Mouse (Mus musculus) stomach, adult 2 months (tissue): Measurements from ENCODE around the gene Rnf113a2. TPM values are rescaled to one million over a fixed set of nuclear protein-coding genes. Genes with fewer than 3 reads are reported as not detected.

ENCODE experiments used
- polyA plus RNA-seq: library from polyadenylated mRNA; depleted of rRNA; stranded (reverse); fragments of >200 nt; gene quantifications from 2 replicates; pipeline ENCODE4 v1.2.3, GENCODE M21; 2012; rRNA removed

Gene Rnf113a2
- 0.17 and 0.57 TPM in 2 replicates for polyA plus RNA-seq

DNA sequence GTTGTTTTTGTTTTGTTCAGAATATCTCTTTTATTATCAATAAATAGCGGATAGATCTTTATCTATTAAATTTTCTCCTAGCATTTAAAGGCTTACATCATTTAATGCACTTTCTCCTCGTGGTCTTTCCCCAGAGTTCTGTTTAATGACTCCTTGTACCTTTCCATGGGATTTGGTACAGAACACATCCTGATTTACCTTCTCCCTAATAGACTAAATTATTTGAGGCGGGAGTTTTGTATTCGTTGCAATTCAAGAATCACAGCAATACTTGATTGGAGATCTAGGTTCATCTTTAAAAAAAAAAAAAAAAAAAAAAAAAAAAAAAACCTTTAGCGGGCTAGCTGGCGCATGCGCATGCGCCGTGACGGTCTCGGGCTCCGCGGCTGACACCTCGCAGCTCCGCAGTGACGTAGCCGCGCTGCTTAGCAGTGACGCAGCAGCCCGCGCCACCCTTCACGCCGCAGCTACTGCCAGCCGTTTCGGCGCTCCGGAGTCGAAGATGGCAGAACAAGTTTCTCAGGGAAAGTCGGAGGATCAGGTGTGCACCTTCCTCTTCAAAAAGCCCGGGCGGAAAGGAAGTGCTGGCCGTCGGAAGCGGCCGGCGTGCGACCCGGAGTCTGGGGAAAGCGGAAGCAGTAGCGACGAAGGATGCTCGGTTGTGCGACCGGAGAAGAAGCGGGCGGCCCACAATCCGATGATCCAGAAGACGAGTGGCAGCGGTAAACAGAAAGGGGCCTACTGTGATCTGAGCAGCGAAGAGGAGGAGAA lies at the start of gene Rnf113a2:
Gene Rnf113a2, plus strand, starts transcription at position 363 of the 771 bp plus-strand sequence.

DNA sequence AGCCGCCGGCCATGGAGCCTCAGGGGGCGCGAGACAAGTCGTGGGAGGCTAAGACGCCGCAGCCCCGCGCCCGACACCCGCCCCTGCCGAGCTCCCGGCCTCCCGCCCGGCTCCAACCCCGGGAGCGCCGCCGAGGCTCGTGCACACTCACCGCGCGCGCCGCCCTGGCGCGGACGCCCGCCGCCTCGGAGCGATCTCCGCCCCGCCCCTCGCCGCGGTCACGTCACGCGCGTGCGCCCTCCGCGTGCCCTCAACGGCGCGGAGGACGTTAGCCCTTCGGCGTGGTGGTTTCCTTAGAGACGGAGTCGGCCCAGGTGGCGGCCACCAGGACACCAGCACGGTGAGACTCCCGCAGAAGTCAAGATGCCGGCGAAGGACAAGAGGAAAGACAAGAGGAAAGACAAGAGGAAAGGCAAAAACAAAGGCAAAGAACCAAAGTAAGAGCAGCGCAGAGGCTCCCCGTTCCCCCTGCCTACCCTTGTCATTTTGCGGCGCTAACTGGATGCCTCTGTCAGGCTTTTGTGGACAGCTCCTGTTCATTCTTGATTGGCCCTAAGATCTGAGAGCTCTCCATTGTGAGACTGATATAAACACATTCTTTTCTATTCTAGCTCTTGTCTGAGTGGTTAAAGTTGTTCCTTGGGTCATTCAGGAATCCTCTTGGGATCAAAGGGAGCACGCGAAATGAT lies 8.0 kb upstream of the Rnf113a2 start, which contains the start of the genes Entpd5 and Bbof1:
Gene Entpd5, minus strand, starts transcription at position 211 of the 689 bp plus-strand sequence.
Gene Bbof1, plus strand, starts transcription at position 253 of the 689 bp plus-strand sequence.

DNA sequence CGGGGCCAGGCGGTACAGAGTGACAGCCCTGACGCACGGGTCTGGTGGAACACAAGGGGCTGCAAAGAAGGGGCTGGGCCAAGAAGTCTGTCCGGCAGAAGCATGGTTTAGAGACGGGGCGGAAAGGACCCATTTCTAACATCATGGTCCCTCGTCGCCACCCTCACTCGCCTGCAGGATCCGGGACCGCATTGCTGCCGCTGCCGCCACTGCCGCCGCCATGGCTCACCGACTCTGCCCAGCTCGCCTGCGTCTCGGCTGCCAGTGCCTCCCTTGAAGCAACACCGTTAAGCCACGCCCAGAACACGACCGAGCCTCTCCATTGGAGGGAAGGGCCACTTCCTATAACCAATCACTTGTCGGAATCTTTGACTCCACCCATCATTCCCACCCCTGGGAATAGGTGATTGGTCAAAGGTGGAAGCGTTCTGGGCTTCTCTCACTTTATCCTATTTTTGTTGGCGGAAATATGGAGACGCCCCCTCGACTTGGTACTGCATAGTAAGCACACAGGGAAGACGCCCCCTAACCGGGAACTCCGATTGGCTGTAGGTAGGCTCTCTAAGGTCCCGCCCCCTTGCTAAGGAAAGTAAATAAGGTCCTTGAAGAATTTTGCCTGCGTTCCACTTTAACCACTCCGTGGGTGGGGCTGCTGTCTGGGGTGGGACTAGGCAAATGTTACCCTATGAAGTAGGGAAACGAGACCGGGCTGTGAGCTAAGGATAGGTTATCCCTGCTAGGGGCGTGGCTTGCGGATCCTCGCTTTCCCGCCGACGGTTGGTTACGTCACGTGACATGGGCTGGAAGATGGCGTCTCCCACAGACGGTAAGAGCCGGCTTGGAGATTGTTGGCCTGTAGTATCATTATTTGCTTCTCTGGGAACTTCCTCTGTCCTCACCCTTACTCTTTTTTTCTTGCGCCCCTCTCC lies 34.0 kb downstream of the Rnf113a2 start, which contains the start of the genes Aldh6a1 and Lin52:
Gene Aldh6a1, minus strand, starts transcription at position 287 of the 929 bp plus-strand sequence.
Gene Lin52, plus strand, starts transcription at position 705 of the 929 bp plus-strand sequence.

Other genes starting within 250 kb of the Rnf113a2 start
- 4.8 and 5.7 TPM in 2 replicates for gene Elmsan1, start 198.3 kb upstream of the Rnf113a2 start, polyA plus RNA-seq
- 1.5 and 2.0 TPM in 2 replicates for gene Ptgr2, start 132.0 kb upstream of the Rnf113a2 start, polyA plus RNA-seq
- 5.9 and 7.5 TPM in 2 replicates for gene Zfp410, start 100.3 kb upstream of the Rnf113a2 start, polyA plus RNA-seq
- 19.0 and 23.1 TPM in 2 replicates for gene Coq6, start 55.5 kb upstream of the Rnf113a2 start, polyA plus RNA-seq
- gene Fam161b, start 55.4 kb upstream of the Rnf113a2 start, polyA plus RNA-seq: 0.31 and 0.45 TPM in 2 replicates
- 4.5 and 6.2 TPM in 2 replicates for gene Entpd5, start 8.2 kb upstream of the Rnf113a2 start, polyA plus RNA-seq
- gene Bbof1, start 8.1 kb upstream of the Rnf113a2 start, polyA plus RNA-seq: not detected in 2 replicates
- 4.3 and 6.6 TPM in 2 replicates for gene Aldh6a1, start 33.8 kb downstream of the Rnf113a2 start, polyA plus RNA-seq
- gene Lin52, start 34.2 kb downstream of the Rnf113a2 start, polyA plus RNA-seq: 1.6 and 2.8 TPM in 2 replicates
- not detected in 2 replicates for gene Vsx2, start 152.6 kb downstream of the Rnf113a2 start, polyA plus RNA-seq
- gene Abcd4, start 200.2 kb downstream of the Rnf113a2 start, polyA plus RNA-seq: 12.8 and 14.0 TPM in 2 replicates
- gene Vrtn, start 223.8 kb downstream of the Rnf113a2 start, polyA plus RNA-seq: not detected in 2 replicates